Mouse (Mus musculus) kidney, embryonic 15.5 days (tissue): Measurements from ENCODE around the gene Dzip3. TPM values are rescaled to one million over a fixed set of nuclear protein-coding genes. Genes with fewer than 3 reads are reported as not detected.

Experiments used
- ATAC-seq: fragments of 200-750 bp; cut with Nextera tagmentation; replicated peaks from 2 replicates; pipeline ENCODE4 v1.8.0; 2017; ENCODE audit warnings: moderate TSS enrichment; ENCODE audit not compliant: low FRiP score
- H3K27ac ChIP-seq: fragments of 300-500 bp; sonication (generic); 2 replicates; pipeline ENCODE4 v1.5.1; 2015; ENCODE audit warnings: mild to moderate bottlenecking, inconsistent platforms
- H3K27me3 ChIP-seq: fragments of 300-500 bp; sonication (generic); 2 replicates; pipeline ENCODE4 v1.6.1; 2015; ENCODE audit warnings: inconsistent platforms
- H3K36me3 ChIP-seq: fragments of 300-500 bp; sonication (generic); 2 replicates; pipeline ENCODE4 v1.6.1; 2015; ENCODE audit warnings: inconsistent platforms
- H3K4me1 ChIP-seq: fragments of 300-500 bp; sonication (generic); 2 replicates; pipeline ENCODE4 v1.6.1; 2015; ENCODE audit warnings: inconsistent platforms
- H3K4me2 ChIP-seq: fragments of 300-500 bp; sonication (generic); 2 replicates; pipeline ENCODE4 v1.6.1; 2015; ENCODE audit warnings: moderate library complexity, mild to moderate bottlenecking, inconsistent platforms
- H3K4me3 ChIP-seq: fragments of 300-500 bp; sonication (generic); replicated peaks from 2 replicates; pipeline ENCODE4 v1.5.1; 2015; ENCODE audit warnings: mild to moderate bottlenecking, inconsistent platforms
- H3K9ac ChIP-seq: fragments of 300-500 bp; sonication (generic); 2 replicates; pipeline ENCODE4 v1.6.1; 2015; ENCODE audit warnings: mild to moderate bottlenecking, inconsistent platforms
- H3K9me3 ChIP-seq: fragments of 300-500 bp; sonication (generic); replicated peaks from 2 replicates; pipeline ENCODE4 v1.6.1; 2016; ENCODE audit warnings: inconsistent platforms
- WGBS: fragments of 180-500 bp; shearing (Covaris S2); methylation state at CpG from one replicate; pipeline ENCODE4 v1.1.7; 2015; ENCODE audit warnings: mixed read lengths; 5-methylcytosine and 5-hydroxymethylcytosine counted together
- polyA plus RNA-seq: library from polyadenylated mRNA; unstranded; fragments of >200 nt; fragmentation: Nextera tagmentation; extraction: Ambion mirVana; gene quantifications from 2 replicates; pipeline ENCODE4 v1.2.1, GENCODE M21; 2015

Gene Dzip3
- polyA plus RNA-seq: 30.9 and 31.5 TPM in 2 replicates

GRCm38 (mm10) chr16:48993559-48994342, at the start of gene Dzip3, which contains the start of gene Cip2a:
Gene Dzip3, minus strand, starts transcription at chr16:48994165.
Gene Cip2a, plus strand, starts transcription at chr16:48994185.
- ATAC-seq: peak; percentile 99
- H3K27ac ChIP-seq: peak within 1 kb of the TSS; percentile 93
- H3K4me2 ChIP-seq: peak within 1 kb of the TSS; percentile 75
- peaks cover 19% of the 10 kb centered on the region for H3K4me1 ChIP-seq
- no peaks in the 10 kb centered on the region for H3K9me3 ChIP-seq
- H3K36me3 ChIP-seq: peaks cover 9% of the 10 kb centered on the region; the same call in 1 of the 2 replicates
- peak within 1 kb of the TSS; percentile 95 for H3K9ac ChIP-seq
- WGBS: under 1% methylated on average over 74 of the region's 74 CpGs
- H3K4me3 ChIP-seq: peak within 1 kb of the TSS; percentile 79
- no peaks in the 10 kb centered on the region for H3K27me3 ChIP-seq

- Histone ChIP-seq H3K9me3 (no peaks in the 10 kb centered on the region), H3K27ac (no peak overlapping the region), H3K36me3 (no peaks in the 10 kb centered on the region), H3K9ac (no peak overlapping the region), H3K4me2 (no peak overlapping the region), H3K27me3 (no peaks in the 10 kb centered on the region), H3K4me3 (no peak overlapping the region), H3K4me1 (no peaks in the 10 kb centered on the region)
- 86% methylated on average over 3 of the region's 3 CpGs for whole genome bisulfite sequencing
- no peak for ATAC-seq
These were observed 46.7 kb upstream of the Dzip3 start for GRCm38 (mm10) chr16:49040554-49041221.

- Histone ChIP-seq H3K27ac (no peak overlapping the region), H3K27me3 (no peaks in the 10 kb centered on the region), H3K9me3 (no peaks in the 10 kb centered on the region), H3K4me1 (no peaks in the 10 kb centered on the region), H3K9ac (no peak overlapping the region), H3K4me2 (no peak overlapping the region), H3K36me3 (no peaks in the 10 kb centered on the region), H3K4me3 (no peak overlapping the region)
- WGBS: 80% methylated on average over 4 of the region's 4 CpGs
- ATAC-seq: no peak
These were observed 43.8 kb upstream of the Dzip3 start for GRCm38 (mm10) chr16:49037771-49038170.

- 80% methylated on average over 4 of the region's 4 CpGs for WGBS
- ATAC-seq: no peak
- no peak overlapping the region for H3K9ac ChIP-seq
- H3K4me1 ChIP-seq: no peaks in the 10 kb centered on the region
- H3K4me3 ChIP-seq: no peak overlapping the region
- H3K27me3 ChIP-seq: no peaks in the 10 kb centered on the region
- no peaks in the 10 kb centered on the region for H3K36me3 ChIP-seq
- no peak overlapping the region for H3K27ac ChIP-seq
- no peak overlapping the region for H3K4me2 ChIP-seq
- no peaks in the 10 kb centered on the region for H3K9me3 ChIP-seq
These were observed 41.9 kb upstream of the Dzip3 start for GRCm38 (mm10) chr16:49035852-49036251.

GRCm38 (mm10) chr16:49016620-49017332, 22.8 kb upstream of the Dzip3 start:
- no peak overlapping the region for H3K4me3 ChIP-seq
- H3K9me3 ChIP-seq: no peaks in the 10 kb centered on the region
- WGBS: 83% methylated on average over 5 of the region's 5 CpGs
- H3K27ac ChIP-seq: no peak overlapping the region
- H3K9ac ChIP-seq: no peak overlapping the region
- H3K4me2 ChIP-seq: no peak overlapping the region
- no peaks in the 10 kb centered on the region for H3K27me3 ChIP-seq
- ATAC-seq: no peak
- peaks cover 49% of the 10 kb centered on the region for H3K36me3 ChIP-seq
- no peaks in the 10 kb centered on the region for H3K4me1 ChIP-seq

- H3K9ac ChIP-seq: no peak overlapping the region
- no peaks in the 10 kb centered on the region for H3K9me3 ChIP-seq
- no peaks in the 10 kb centered on the region for H3K4me1 ChIP-seq
- H3K36me3 ChIP-seq: peaks cover 53% of the 10 kb centered on the region
- no peak overlapping the region for H3K4me2 ChIP-seq
- H3K27me3 ChIP-seq: no peaks in the 10 kb centered on the region
- 93% methylated on average over 5 of the region's 5 CpGs for WGBS
- no peak overlapping the region for H3K27ac ChIP-seq
- ATAC-seq: no peak
- H3K4me3 ChIP-seq: no peak overlapping the region
These were observed 10.2 kb upstream of the Dzip3 start for GRCm38 (mm10) chr16:49004151-49004550.

- Histone ChIP-seq H3K27ac (peak overlapping the region; percentile 64), H3K4me2 (peak overlapping the region; percentile 75), H3K9ac (peak overlapping the region; percentile 69), H3K27me3 (no peaks in the 10 kb centered on the region), H3K4me1 (peaks cover 19% of the 10 kb centered on the region), H3K36me3 (peaks cover 14% of the 10 kb centered on the region), H3K9me3 (no peaks in the 10 kb centered on the region), H3K4me3 (peak overlapping the region; percentile 79)
- under 1% methylated on average over 18 of the region's 18 CpGs for WGBS
- ATAC-seq: no peak
These were observed 353 bp upstream of the Dzip3 start for GRCm38 (mm10) chr16:48994343-48994693.

GRCm38 (mm10) chr16:48993231-48993558, 770 bp downstream of the Dzip3 start:
- peaks cover 4% of the 10 kb centered on the region; the same call in 1 of the 2 replicates for H3K36me3 ChIP-seq
- ATAC-seq: no peak
- WGBS: 4% methylated on average over 9 of the region's 9 CpGs
- H3K4me3 ChIP-seq: peak overlapping the region; percentile 79
- H3K4me2 ChIP-seq: peak overlapping the region; percentile 57
- H3K9ac ChIP-seq: peak overlapping the region; percentile 95
- H3K27me3 ChIP-seq: no peaks in the 10 kb centered on the region
- peak overlapping the region; percentile 93 for H3K27ac ChIP-seq
- H3K4me1 ChIP-seq: peaks cover 19% of the 10 kb centered on the region
- no peaks in the 10 kb centered on the region for H3K9me3 ChIP-seq

GRCm38 (mm10) chr16:48992437-48993230, 1.3 kb downstream of the Dzip3 start:
- Histone ChIP-seq H3K9ac (peak overlapping the region; percentile 95), H3K27me3 (no peaks in the 10 kb centered on the region), H3K36me3 (peaks cover 4% of the 10 kb centered on the region; the same call in 1 of the 2 replicates), H3K4me2 (peak overlapping the region; percentile 57), H3K4me3 (peak overlapping the region; percentile 79), H3K4me1 (peaks cover 19% of the 10 kb centered on the region), H3K9me3 (no peaks in the 10 kb centered on the region), H3K27ac (0 out of 2 replicates have a peak overlapping the region, but pooled peaks have one; percentile 93)
- 32% methylated on average over 10 of the region's 10 CpGs for WGBS
- ATAC-seq: no peak

- H3K36me3 ChIP-seq: peaks cover 4% of the 10 kb centered on the region; the same call in 1 of the 2 replicates
- no peak overlapping the region for H3K4me3 ChIP-seq
- no peak overlapping the region for H3K27ac ChIP-seq
- H3K27me3 ChIP-seq: no peaks in the 10 kb centered on the region
- ATAC-seq: no peak
- peaks cover 8% of the 10 kb centered on the region for H3K4me1 ChIP-seq
- no peak overlapping the region for H3K9ac ChIP-seq
- H3K9me3 ChIP-seq: no peaks in the 10 kb centered on the region
- H3K4me2 ChIP-seq: no peak overlapping the region
These were observed 4.3 kb downstream of the Dzip3 start for GRCm38 (mm10) chr16:48989700-48990099.

- 56% methylated on average over 5 of the region's 5 CpGs for WGBS
- H3K27me3 ChIP-seq: no peaks in the 10 kb centered on the region
These were observed 8.8 kb downstream of the Dzip3 start for GRCm38 (mm10) chr16:48985034-48985627.

More at GRCm38 (mm10) chr16:48985034-48985627, 8.8 kb downstream of the Dzip3 start:
- H3K4me3 ChIP-seq: no peak overlapping the region
- no peaks in the 10 kb centered on the region for H3K4me1 ChIP-seq
- no peak overlapping the region for H3K9ac ChIP-seq
- no peaks in the 10 kb centered on the region for H3K9me3 ChIP-seq
- H3K4me2 ChIP-seq: no peak overlapping the region
- ATAC-seq: no peak
- peaks cover 16% of the 10 kb centered on the region for H3K36me3 ChIP-seq
- no peak overlapping the region for H3K27ac ChIP-seq
